Mouse (Mus musculus): ENCODE results near the gene Aup1.

The Aup1 gene

DNA sequence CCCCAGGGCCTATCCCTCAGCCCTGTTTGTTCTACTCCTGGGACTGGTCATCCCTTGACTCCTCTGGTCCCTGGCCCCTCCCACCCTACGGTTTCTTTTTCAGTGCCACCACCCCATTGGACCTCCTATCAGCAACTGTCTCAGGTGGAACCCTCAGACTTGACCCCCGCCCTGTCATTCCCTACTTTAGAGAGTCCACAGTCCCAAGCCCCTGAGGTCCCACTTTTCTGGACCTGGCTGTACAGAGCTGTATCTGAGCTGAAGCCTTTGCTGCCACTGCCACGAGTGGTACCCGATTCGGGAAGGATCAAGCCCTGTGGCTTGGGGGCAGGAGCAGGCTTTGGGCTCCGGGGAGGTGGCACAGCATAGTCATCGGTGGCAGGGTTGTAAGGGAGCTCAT, 23.2 kb upstream of the Aup1 start:
- no peak for DNase-seq (ENCODE audit: low spot score)

DNA sequence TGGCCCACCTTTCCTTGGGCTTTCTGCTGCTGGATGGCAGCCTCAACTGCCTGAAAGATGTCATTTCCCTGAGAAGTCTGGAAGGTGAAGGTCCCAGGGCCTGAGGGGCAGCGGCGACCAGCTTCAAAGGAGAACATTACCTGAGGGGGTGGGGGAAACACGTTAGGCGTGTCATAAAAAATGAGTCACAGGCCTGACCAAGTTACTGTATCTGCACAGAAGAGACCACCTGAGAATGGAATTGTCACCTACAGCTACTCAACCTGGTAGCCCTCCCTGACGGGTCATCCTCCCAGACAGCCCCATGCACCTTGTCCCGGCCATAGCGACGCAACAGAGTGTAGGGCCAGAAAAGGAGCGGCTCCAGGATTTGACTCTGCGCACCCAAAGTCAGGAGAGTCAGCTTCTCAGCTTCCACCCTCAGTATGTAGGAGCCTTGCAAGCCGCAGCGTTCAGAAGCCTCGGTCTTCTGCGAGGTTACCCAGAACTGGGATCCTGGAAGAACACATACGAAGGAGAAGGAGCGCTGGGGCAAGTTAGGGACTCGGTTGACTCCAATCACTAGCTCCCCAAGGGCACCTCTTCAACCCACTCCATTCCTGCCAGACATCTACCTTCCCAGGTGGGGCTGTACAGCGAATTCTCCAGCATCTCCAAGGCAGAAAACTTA, 22.3 kb upstream of the Aup1 start:
- no peak for DNase-seq (ENCODE audit: low spot score)

DNA sequence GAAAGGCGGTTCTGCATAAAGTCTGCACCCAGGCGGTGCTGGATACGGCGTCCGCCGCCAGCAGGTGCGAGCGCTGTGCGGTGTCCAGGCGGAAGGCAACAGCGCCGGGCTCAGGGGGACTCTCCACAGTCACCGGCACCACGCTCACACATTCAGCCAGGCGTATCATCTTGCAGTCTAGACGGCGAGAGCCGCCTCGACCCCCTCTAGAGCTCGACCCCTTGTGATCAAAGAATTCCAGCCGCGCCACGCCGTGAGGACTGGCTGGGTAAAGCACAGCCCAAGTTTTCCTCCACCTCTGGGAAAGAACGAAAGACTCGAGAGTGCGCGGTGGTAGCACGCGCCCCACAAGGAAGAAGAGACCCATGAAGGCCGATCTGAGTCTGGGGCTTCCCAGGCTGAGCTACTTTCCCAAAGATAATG, 21.5 kb upstream of the Aup1 start:
- DNase-seq (ENCODE audit: low spot score), result peak; percentile 40

DNA sequence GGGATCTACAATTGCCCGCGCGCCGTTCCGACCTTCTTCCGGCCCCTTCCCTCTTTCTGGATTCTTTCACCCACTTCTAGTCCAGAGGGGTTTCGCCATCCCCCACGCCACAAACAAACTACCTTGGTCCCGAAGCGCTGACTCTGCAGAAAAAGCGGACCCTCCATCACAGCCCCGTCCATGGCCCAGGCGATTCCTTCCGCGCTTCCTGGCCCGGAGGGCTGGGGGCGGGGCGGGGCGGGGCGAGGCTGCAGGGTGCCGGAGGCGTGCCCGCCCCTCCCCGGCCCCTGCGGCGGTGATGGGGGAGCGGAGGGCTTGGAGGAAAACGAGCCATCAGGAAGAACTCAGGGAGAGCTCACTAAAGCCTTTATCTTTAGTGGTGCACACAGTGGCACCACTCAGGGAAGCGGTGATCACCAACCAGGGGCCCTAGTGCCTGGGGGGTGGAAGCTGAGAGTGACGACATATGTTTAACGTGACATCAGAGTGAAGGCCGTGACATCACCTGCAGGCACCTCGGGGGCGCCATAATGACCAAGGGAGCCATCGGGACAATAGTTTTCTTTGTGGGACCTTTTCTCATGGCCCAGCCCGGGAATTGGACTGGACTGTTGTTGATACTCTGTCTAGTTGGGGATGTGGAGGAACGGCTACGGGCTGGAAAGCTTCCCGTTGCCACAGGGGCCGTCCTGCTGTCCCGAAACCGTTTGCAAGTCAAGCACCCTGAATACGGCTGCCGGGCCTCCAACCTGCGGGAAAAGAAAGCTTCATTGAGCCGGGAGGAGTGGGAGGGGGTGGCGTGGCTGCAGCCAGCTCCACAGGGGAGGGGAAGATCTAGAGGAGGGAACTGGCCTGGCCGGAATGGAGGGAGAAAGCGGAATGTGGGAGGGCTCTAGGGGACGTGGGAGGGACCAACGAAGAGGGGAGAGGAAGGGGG, 20.8 kb upstream of the Aup1 start, which contains the start of the genes Dok1 and Loxl3:
Gene Dok1 (minus strand): TSS at position 223 of the 937 bp plus-strand sequence.
Gene Loxl3 (plus strand): TSS at position 925 of the 937 bp plus-strand sequence.
- peak; percentile 73 for DNase-seq (ENCODE audit: low spot score)

DNA sequence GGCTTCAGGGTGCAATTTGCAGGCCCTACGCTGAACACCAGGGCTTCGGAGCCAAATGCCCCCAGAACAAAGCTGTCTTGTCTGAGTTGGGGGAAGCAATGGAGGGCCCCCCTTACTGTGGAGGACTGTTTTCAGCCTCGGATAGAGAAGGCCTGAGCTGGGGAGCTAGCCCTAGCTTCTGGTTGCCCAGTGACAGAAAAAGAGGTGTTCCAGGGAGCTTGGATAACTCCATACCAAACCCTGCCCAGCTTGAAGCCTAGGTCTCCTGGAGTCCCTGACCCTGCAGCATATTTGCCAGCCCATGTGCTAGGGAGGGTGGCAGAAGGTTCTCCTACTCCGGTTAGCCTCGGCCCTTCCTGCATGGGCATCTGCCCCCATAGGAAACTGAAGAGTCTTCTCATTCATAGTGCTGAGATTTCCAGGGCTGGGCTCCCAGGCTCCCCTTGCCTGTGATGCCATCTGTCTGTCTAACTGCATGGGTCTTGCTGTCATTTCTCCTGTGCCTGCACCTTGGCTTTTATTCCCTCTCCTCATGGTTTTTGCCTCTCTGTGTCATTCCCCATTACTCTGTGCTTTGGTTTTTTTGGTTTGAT, 19.8 kb upstream of the Aup1 start:
- DNase-seq (ENCODE audit: low spot score), result no peak

DNA sequence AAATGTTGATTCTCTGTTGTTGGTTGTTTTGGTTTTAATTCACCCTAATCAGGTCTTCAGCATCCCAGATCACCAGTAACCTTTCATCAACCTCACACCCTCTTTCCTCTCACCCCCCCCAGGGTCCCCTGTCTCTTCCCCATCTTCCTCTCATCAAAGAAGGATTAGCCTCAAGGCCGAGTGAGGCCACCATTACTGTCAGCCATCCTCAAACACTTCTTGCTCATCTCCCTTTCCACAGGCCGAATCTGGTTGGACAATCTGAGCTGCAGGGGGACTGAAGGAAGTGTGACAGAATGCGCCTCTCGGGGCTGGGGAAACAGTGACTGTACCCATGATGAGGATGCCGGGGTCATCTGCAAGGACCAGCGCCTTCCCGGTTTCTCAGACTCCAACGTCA, 17.1 kb upstream of the Aup1 start:
- no peak for DNase-seq (ENCODE audit: low spot score)

DNA sequence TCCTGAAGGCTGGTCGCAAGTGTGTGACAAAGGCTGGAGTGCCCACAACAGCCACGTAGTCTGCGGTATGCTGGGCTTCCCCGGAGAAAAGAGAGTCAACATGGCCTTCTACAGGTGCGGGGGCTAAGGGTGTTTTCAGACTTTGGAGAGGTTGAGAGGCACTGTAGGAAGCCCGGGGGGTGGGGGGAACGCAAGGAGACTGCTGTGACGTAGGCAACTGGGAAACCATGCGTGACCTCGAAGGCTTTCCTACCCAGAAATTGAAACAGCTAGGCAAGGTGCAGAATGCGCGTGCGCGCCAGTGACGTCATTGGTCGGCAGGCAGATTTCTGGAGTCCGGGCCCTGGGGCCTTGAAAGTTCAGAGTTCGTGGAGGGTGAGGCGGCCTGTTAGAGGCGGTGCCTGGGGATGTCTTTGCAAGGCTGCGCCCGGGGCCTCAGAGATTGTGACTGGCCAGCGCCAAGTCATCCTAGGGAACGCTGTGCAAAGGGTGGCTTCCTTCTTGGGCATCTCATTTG, 15.8 kb upstream of the Aup1 start:
- no peak for DNase-seq (ENCODE audit: low spot score)

DNA sequence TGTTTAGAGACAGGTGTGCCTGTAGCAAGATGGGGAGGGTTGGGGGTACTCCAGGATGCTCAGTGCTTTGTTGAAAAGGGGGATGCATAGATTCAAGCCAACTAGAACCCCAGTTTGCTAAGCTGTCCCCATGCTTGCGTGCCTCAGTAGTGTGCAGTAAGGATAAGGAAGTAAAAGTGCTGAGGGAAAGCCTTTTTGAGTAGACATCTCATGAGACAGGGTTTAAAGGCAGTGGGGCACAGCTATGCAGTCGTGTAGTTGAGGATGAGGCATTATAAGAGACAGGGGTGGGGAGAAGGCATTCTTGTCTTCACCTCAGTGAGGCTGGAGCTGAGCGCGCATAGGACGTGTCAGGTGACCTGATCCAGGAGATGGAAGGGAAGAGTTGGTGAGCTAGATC, 13.7 kb upstream of the Aup1 start:
- DNase-seq (ENCODE audit: low spot score), result no peak

DNA sequence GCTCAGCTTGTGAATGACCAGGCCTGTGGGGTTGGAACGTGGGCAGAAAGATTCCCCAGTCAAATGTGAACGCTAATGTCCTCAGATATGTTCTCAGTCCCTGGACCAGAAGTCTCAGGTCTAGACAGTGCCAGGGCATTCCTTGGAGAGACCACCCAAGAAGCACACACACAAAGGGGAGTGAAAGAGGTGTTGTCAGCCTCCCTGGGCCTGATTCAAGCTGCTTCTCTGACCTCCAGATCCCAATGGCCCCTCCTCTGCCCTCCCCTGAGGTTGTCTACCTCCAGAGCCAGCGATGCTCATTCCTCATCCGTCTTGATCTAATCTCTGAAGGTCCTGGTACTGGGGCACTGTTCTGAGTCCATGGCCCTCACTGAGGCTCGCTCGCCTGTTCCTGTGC, 10.8 kb upstream of the Aup1 start:
- no peak for DNase-seq (ENCODE audit: low spot score)

DNA sequence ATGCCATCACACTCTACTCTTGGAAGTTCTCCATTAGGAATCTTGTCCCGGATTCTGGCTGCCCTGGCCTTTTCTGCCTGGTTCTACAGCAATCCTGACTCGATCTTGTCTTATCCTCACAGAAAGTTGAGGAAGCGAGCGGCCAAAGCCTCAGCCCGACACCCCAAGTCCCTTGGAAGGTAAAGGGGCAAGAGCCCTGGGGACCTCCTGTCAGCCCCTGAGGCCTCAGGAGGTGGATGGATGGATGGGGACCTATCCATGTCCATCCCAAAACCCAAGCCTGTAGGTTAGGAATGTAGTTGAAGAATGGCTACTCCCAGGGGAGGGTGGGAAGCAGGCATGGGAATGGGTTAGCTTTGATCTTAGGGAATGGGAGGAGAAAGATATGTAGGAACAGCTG, 10.3 kb upstream of the Aup1 start:
- DNase-seq (ENCODE audit: low spot score), result no peak

DNA sequence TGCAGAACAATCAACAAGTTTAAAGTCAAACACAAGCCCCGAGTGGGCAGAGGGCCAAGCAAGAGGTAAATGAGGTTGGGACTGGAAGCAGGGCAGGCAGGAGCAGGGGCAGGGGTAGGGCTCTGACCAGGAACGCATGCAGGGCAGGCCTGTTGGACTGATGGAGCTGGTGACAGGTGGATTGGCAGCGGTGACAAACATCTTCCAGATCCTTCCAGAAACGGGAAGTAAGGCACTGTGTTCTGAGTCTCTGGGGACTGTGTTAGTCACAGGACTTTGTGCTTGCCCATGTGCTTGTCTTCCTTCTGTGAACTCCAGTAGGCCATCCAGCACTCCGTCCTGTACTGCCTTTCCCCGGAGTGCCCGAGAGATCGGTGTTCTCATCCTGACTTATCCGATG, 9.6 kb upstream of the Aup1 start:
- peak; percentile 79 for DNase-seq (ENCODE audit: low spot score)

DNA sequence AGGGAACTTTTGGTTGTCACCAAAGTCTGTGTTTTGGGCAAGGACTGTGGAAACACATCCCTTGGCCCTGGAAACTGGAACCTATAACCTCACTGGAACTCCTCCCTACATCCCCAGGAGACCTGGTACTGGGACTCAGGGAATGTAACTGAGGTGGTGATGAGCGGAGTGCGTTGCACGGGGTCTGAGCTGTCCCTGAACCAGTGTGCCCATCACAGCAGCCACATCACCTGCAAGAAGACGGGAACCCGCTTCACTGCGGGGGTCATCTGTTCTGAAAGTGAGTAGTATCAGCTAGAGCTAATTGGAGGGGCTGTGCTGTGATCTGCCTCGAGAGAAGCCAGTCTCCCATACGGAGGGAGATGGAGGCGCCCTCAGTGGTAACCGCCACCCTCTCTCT, 5.0 kb upstream of the Aup1 start:
- no peak for DNase-seq (ENCODE audit: low spot score)

DNA sequence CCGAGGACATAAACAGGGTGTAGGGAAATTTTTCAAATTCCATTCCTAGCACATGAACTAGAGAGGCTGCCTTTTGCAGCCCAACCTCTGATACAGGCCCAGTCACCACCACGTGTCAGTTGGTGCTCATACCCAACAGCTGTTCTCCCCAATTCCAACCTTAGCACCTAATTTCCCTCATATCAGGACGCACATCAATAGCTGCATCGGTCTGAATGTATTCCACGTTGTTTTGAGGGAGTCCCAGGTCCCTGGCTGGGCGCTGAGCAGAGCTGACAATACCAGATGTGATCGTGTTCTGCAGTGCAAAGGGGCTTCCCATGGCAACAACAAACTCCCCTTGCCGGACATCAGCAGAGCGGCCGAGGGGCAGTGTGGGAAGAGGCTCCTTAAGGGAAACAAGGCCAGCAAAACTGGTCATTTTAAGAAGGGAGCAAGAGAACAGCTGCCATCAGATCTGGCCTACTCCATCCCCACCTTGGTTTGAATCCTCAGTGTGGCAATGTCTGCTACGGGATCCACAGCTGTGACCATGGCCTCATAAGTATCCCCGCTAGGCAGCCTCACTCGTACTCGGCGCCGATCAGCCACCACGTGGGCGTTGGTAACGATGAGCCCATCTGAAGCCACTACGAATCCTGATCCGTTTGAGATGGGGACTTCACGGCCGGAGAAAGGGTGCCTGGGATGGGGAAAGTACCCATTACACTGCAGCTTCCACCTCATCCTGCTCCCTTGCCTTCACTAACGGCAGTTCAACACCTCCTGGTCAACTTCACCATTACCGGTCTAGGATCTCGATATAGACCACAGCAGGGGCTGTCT, 973 bp upstream of the Aup1 start:
- peak; percentile 67 for DNase-seq (ENCODE audit: low spot score)

DNA sequence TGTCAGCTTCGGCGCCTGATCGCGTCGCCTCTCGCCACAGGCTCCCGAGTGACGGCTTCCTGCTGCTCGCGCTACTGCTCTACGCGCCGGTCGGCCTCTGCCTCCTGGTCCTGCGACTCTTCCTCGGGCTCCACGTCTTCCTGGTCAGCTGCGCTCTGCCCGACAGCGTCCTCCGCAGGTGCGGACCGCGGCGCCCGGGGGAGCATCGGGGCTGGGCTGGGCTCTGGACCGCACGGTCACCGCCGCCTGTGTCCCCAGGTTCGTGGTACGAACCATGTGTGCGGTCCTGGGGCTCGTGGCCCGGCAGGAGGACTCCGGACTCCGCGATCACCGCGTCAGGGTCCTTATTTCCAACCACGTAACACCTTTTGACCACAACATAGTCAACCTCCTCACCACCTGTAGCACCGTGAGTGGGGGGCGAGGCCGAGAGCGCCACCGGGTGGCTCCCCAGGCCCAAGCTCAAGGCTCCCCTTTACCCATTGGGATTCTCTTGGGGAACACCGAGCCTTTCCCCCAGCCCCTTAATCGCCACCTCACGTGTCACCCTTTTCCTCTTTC, 630 bp downstream of the Aup1 start, which contains the start of gene Htra2:
Gene Htra2 (minus strand): TSS at position 403 of the 561 bp plus-strand sequence.
- no peak for DNase-seq (ENCODE audit: low spot score)

DNA sequence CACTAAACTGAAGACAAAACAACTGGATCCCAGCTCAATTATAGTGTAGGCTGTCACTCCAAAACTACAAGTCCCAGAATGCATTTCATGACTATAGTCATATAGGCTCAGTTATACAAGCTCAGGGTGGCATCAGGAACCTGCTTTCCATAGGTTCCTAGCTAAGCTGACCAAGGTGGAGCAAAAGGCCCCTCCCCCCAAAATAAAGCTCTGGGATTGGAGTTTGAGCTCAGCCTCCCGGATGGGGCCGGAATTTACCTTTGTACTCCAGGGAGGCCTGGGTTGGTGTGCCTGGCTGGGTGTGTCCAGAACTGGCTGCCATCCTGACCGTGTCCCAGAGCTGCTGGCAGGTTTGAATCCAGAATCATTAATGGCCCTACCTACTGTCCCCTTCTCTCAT, 3.5 kb downstream of the Aup1 start, which contains the start of gene Dqx1:
Gene Dqx1 (plus strand): TSS at position 55 of the 400 bp plus-strand sequence.
- peak; percentile 72 for DNase-seq (ENCODE audit: low spot score)

DNA sequence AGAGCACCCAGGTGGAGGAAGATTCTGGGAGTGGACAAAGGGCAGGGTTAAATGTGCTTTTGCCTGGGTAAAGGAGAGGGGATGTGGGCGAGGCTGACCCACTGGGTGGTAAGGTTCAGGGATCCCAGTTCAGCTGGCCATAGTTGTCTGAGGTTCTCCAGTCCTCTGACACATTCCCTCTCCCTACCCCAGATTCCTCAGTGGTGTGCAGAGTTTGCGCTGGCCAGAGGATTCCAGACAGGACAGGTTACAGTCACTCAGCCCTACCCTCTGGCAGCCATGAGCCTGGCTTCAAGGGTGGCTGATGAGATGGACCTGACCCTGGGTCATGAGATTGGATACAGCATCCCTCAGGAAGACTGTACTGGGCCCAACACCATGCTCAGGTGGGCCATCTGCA, 4.4 kb downstream of the Aup1 start:
- no peak for DNase-seq (ENCODE audit: low spot score)

DNA sequence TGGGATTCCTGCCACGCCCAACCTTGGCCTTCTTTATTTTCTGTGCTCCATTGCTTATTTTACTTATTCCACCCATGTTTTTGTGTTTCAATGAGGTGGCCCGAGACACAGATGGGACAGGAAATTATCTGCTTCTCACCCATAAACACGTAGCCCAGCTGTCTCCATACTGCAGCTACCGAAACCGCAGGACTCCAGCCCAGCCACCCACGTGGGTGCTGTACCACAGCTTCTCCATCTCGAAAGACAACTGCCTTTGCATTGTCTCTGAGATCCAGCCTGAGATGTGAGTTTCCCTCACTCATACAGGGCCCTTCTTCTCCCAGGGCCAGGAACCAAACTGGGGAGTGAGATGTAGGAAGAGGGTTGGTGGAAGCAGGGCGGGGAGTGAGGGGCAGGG, 11.7 kb downstream of the Aup1 start:
- DNase-seq (ENCODE audit: low spot score), result no peak

DNA sequence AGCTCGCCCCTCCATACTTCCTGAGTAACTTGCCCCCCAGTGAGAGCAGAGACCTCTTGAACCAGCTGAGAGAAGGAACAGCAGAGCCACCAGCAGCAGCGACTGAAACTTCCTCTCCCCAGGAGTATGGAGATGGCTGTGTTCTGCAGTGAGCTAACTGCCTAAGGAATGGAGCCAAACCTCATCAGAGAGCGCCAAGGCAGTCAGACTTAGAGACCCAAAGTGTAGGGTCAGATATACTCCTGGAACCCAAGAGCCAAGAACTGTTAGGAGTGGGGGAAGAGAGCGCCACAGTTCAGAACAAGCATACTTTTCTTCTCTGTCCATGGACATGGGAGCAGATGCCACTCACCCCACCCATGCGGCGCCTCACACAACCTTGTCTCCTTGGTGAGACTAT, 12.1 kb downstream of the Aup1 start:
- DNase-seq (ENCODE audit: low spot score), result no peak

DNA sequence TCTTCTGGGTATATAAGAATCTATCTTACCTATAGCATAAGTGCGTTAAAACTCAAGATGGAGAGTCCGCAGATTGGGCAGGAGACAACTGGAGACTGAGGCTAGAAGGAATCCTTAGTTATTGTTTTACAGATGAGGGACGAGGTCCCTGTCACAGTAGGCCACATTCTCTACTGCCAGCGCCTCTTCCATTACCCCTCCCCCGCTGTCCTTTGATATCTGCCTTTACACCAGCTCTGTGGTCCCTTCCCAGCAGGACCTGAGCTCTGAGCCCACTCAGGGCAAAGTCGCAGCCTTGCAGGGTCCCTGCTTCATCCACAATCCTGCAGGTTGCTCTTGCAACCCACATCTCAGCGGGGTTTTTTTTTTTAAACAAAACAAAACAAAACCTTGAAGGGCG, 13.9 kb downstream of the Aup1 start:
- no peak for DNase-seq (ENCODE audit: low spot score)

DNA sequence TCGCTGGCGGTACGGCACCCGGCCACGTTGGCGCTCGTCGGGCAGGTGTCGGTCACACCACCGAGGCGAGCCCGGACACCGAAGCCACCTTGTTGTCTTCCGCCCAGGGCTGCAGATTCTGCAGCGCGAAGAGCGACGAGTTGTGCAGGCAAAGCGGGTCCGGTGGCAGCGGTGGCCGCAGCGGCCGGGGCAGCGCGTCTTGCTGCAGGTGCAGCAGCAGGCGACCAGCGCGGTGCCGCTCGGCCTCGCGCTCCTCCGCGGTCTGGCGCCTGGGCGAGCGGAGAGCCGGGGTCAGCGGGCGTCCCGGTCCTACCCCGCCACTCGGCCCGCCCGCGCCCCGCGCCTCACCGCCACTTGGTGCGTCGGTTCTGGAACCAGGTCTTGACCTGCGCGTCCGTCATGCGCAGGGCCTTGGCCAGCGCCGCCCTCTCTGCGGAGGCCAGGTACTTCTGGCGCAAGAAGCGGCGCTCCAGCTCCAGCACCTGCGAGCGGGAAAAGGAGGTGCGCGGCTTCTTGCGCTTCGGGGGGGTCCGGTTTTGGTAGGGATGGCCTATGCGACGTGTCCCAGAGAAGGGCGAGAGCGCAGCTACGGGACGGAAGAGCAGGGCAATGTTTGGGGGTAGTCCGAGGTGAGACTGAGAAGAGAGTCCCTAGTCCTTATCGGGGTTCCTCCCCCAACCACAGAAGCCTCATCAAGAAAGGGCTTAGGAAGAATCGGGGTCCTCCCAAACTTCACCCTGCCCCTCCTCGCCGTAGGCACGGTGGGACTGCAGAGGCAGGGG, 14.6 kb downstream of the Aup1 start:
- no peak for DNase-seq (ENCODE audit: low spot score)
